Mouse (Mus musculus) hindbrain, embryonic 16.5 days (tissue): ENCODE measurements at regions not wholly inside any gene's neighbourhood (a gene's known extent, or its start where the extent isn't known, plus 50 kb on each side); places are given as distances from the start of the nearest gene placed in this dataset.

Source experiments
- ATAC-seq: fragments of 200-750 bp; cut with Nextera tagmentation; 2 replicates; pipeline ENCODE4 v1.8.0; 2017; ENCODE audit warnings: moderate TSS enrichment, moderate library complexity
- H3K27ac ChIP-seq: fragments of 300-500 bp; sonication (generic); 2 replicates; pipeline ENCODE4 v1.5.1; 2014; ENCODE audit warnings: low read depth, mild to moderate bottlenecking, control low read depth, low read length, moderate library complexity
- H3K27me3 ChIP-seq: fragments of 300-500 bp; sonication (generic); replicated peaks from 2 replicates; pipeline ENCODE4 v1.6.1; 2014; ENCODE audit warnings: low read length; ENCODE audit not compliant: control insufficient read depth, insufficient read depth
- H3K36me3 ChIP-seq: fragments of 300-500 bp; sonication (generic); 2 replicates; pipeline ENCODE4 v1.6.1; 2014; ENCODE audit warnings: mild to moderate bottlenecking, low read length, moderate library complexity, mixed read lengths; ENCODE audit not compliant: control insufficient read depth, insufficient read depth
- H3K4me1 ChIP-seq: fragments of 300-500 bp; sonication (generic); 2 replicates; pipeline ENCODE4 v1.6.1; 2014; ENCODE audit warnings: low read depth, low read length; ENCODE audit not compliant: control insufficient read depth, insufficient read depth
- H3K4me2 ChIP-seq: fragments of 300-500 bp; sonication (generic); 2 replicates; pipeline ENCODE4 v1.6.1; 2014; ENCODE audit warnings: mild to moderate bottlenecking, low read length, control low read depth, moderate library complexity
- H3K4me3 ChIP-seq: fragments of 300-500 bp; sonication (generic); 2 replicates; pipeline ENCODE4 v1.5.1; 2014; ENCODE audit warnings: mild to moderate bottlenecking, low read length, control low read depth, moderate library complexity
- H3K9ac ChIP-seq: fragments of 300-500 bp; sonication (generic); 2 replicates; pipeline ENCODE4 v1.6.1; 2014; ENCODE audit warnings: low read depth, mild to moderate bottlenecking, control low read depth, low read length, moderate library complexity
- H3K9me3 ChIP-seq: fragments of 300-500 bp; sonication (generic); 2 replicates; pipeline ENCODE4 v1.6.1; 2014; ENCODE audit warnings: mild to moderate bottlenecking, low read length, moderate library complexity; ENCODE audit not compliant: control insufficient read depth
- WGBS: fragments of 180-500 bp; shearing (Covaris S2); extraction: QIAGEN DNeasy Blood & Tissue Kit; methylation state at CpG from one replicate; pipeline ENCODE4 v1.1.7; 2014; 5-methylcytosine and 5-hydroxymethylcytosine counted together

GRCm38 (mm10) chr8:102223097-102223496, 562.3 kb downstream of the Cdh11 start:
- H3K4me3 ChIP-seq = no peak overlapping the region
- no peak overlapping the region for H3K9ac ChIP-seq
- no peak overlapping the region for H3K4me2 ChIP-seq
- no peaks in the 10 kb centered on the region for H3K27me3 ChIP-seq
- H3K36me3 ChIP-seq = no peaks in the 10 kb centered on the region
- H3K27ac ChIP-seq = no peak overlapping the region
- no peak for ATAC-seq
- H3K4me1 ChIP-seq = no peaks in the 10 kb centered on the region
- H3K9me3 ChIP-seq = no peaks in the 10 kb centered on the region
- 86% methylated on average over 2 of the region's 2 CpGs for WGBS

GRCm38 (mm10) chr8:102205633-102206032, 579.8 kb downstream of the Cdh11 start:
- H3K27ac ChIP-seq = no peak overlapping the region
- no peaks in the 10 kb centered on the region for H3K27me3 ChIP-seq
- no peak for ATAC-seq
- no peak overlapping the region for H3K4me3 ChIP-seq
- no peaks in the 10 kb centered on the region for H3K4me1 ChIP-seq
- H3K9me3 ChIP-seq = no peaks in the 10 kb centered on the region
- H3K36me3 ChIP-seq = no peaks in the 10 kb centered on the region
- no peak overlapping the region for H3K9ac ChIP-seq
- no peak overlapping the region for H3K4me2 ChIP-seq
- WGBS = 90% methylated on average over 1 of the region's 1 CpGs

- H3K4me3 ChIP-seq = no peak overlapping the region
- no peak overlapping the region for H3K27ac ChIP-seq
- H3K9me3 ChIP-seq = no peaks in the 10 kb centered on the region
- no peaks in the 10 kb centered on the region for H3K27me3 ChIP-seq
- H3K9ac ChIP-seq = no peak overlapping the region
- no peaks in the 10 kb centered on the region for H3K4me1 ChIP-seq
- no peak overlapping the region for H3K4me2 ChIP-seq
- 63% methylated on average over 2 of the region's 2 CpGs for WGBS
- ATAC-seq = no peak
- no peaks in the 10 kb centered on the region for H3K36me3 ChIP-seq
Observed at GRCm38 (mm10) chr8:102159541-102160197, 625.8 kb downstream of the Cdh11 start.

- no peaks in the 10 kb centered on the region for H3K9me3 ChIP-seq
- H3K9ac ChIP-seq = no peak overlapping the region
- WGBS = 91% methylated on average over 4 of the region's 4 CpGs
- no peaks in the 10 kb centered on the region for H3K27me3 ChIP-seq
- no peak overlapping the region for H3K27ac ChIP-seq
- H3K4me2 ChIP-seq = no peak overlapping the region
- no peak for ATAC-seq
- no peak overlapping the region for H3K4me3 ChIP-seq
- H3K36me3 ChIP-seq = no peaks in the 10 kb centered on the region
- H3K4me1 ChIP-seq = no peaks in the 10 kb centered on the region
Observed at GRCm38 (mm10) chr8:102118657-102119056, 666.8 kb downstream of the Cdh11 start.

GRCm38 (mm10) chr8:102116846-102117403, 668.5 kb downstream of the Cdh11 start:
- no peak for ATAC-seq
- Histone ChIP-seq H3K4me1 (no peaks in the 10 kb centered on the region), H3K27ac (no peak overlapping the region), H3K9me3 (no peaks in the 10 kb centered on the region), H3K27me3 (no peaks in the 10 kb centered on the region), H3K4me3 (no peak overlapping the region), H3K36me3 (no peaks in the 10 kb centered on the region), H3K9ac (no peak overlapping the region), H3K4me2 (no peak overlapping the region)
- WGBS = 72% methylated on average over 6 of the region's 6 CpGs

- Histone ChIP-seq H3K4me1 (no peaks in the 10 kb centered on the region), H3K4me2 (peak overlapping the region; percentile 15; the same call in 1 of the 2 replicates), H3K36me3 (no peaks in the 10 kb centered on the region), H3K9me3 (no peaks in the 10 kb centered on the region), H3K27ac (no peak overlapping the region), H3K27me3 (no peaks in the 10 kb centered on the region), H3K4me3 (no peak overlapping the region), H3K9ac (no peak overlapping the region)
- 19% methylated on average over 7 of the region's 7 CpGs for WGBS
- ATAC-seq = no peak
Observed at GRCm38 (mm10) chr8:102103773-102104172, 681.7 kb downstream of the Cdh11 start.

GRCm38 (mm10) chr8:102096726-102097125, 688.7 kb downstream of the Cdh11 start:
- Histone ChIP-seq H3K9ac (no peak overlapping the region), H3K27me3 (no peaks in the 10 kb centered on the region), H3K4me3 (no peak overlapping the region), H3K9me3 (no peaks in the 10 kb centered on the region), H3K27ac (no peak overlapping the region), H3K4me1 (no peaks in the 10 kb centered on the region), H3K4me2 (no peak overlapping the region), H3K36me3 (no peaks in the 10 kb centered on the region)
- 84% methylated on average over 7 of the region's 7 CpGs for WGBS
- ATAC-seq = no peak

- WGBS = 42% methylated on average over 4 of the region's 4 CpGs
- ATAC-seq = peak; percentile 82
- Histone ChIP-seq H3K4me3 (no peak overlapping the region), H3K4me1 (no peaks in the 10 kb centered on the region), H3K36me3 (no peaks in the 10 kb centered on the region), H3K27ac (no peak overlapping the region), H3K9ac (no peak overlapping the region), H3K4me2 (no peak overlapping the region), H3K9me3 (no peaks in the 10 kb centered on the region), H3K27me3 (no peaks in the 10 kb centered on the region)
Observed at GRCm38 (mm10) chr8:102085927-102086326, 699.5 kb downstream of the Cdh11 start.

- no peak overlapping the region for H3K4me2 ChIP-seq
- H3K4me3 ChIP-seq = no peak overlapping the region
- H3K9me3 ChIP-seq = no peaks in the 10 kb centered on the region
- no peak overlapping the region for H3K27ac ChIP-seq
- H3K9ac ChIP-seq = no peak overlapping the region
- no peaks in the 10 kb centered on the region for H3K4me1 ChIP-seq
- no peak for ATAC-seq
- no peaks in the 10 kb centered on the region for H3K27me3 ChIP-seq
- WGBS = 69% methylated on average over 1 of the region's 1 CpGs
- no peaks in the 10 kb centered on the region for H3K36me3 ChIP-seq
Observed at GRCm38 (mm10) chr8:102075611-102076010, 709.8 kb downstream of the Cdh11 start.
